Mouse (Mus musculus) brain, embryonic 14.5 days (tissue): ENCODE data around the gene 2510009E07Rik.

ENCODE experiments used
- CTCF ChIP-seq: fragments of 200-500 bp; IDR thresholded peaks from 2 replicates; pipeline ENCODE4 v1.5.1; 2012; ENCODE audit warnings: inconsistent platforms, mild to moderate bottlenecking, moderate library complexity, borderline replicate concordance; ENCODE audit not compliant: insufficient read depth, insufficient read length; ENCODE audit errors: extremely low read depth
- POLR2A ChIP-seq: fragments of 200-500 bp; IDR thresholded peaks from 2 replicates; pipeline ENCODE4 v1.6.1; 2012; ENCODE audit warnings: mild to moderate bottlenecking, inconsistent platforms, borderline replicate concordance; ENCODE audit not compliant: poor library complexity, insufficient read depth, insufficient read length, severe bottlenecking; ENCODE audit errors: extremely low read depth

- no peak for TF ChIP-seq CTCF
- no peak for TF ChIP-seq POLR2A
Observed at GRCm38 (mm10) chr16:21690216-21690755, 4.2 kb downstream of the 2510009E07Rik start.
